Mouse (Mus musculus): ENCODE data around the gene Olfr31. TPM values are rescaled to one million over a fixed set of nuclear protein-coding genes. Genes with fewer than 3 reads are reported as not detected.

Gene Olfr31
- polyA plus RNA-seq, 1 experiment from 2014 or later = not detected

- no peak for ATAC-seq (replicated peaks; ENCODE audit: low FRiP score)
- no peaks in the 10 kb centered on the region for H3K27me3 ChIP-seq
- no peak overlapping the region for H3K27ac ChIP-seq
- H3K36me3 ChIP-seq = peaks cover 30% of the 10 kb centered on the region; the same call in 1 of the 2 replicates
- H3K9me3 ChIP-seq (replicated peaks) = peaks cover 69% of the 10 kb centered on the region
- 95% methylated on average over 20 of the region's 20 CpGs for WGBS
- peaks cover 6% of the 10 kb centered on the region; the same call in 1 of the 2 replicates for H3K4me1 ChIP-seq
- no peak overlapping the region for H3K4me3 ChIP-seq (replicated peaks)
- no peak overlapping the region for H3K9ac ChIP-seq
- no peak overlapping the region for H3K4me2 ChIP-seq
Observed at GRCm38 (mm10) chr14:14349485-14350262, 27.0 kb downstream of the Olfr31 start.

GRCm38 (mm10) chr14:14350263-14351147 lies 27.9 kb downstream of the Olfr31 start:
- Histone ChIP-seq H3K36me3 (peaks cover 30% of the 10 kb centered on the region; the same call in 1 of the 2 replicates), H3K4me2 (no peak overlapping the region), H3K4me3 (replicated peaks) (no peak overlapping the region), H3K27me3 (no peaks in the 10 kb centered on the region), H3K9me3 (replicated peaks) (peaks cover 78% of the 10 kb centered on the region), H3K9ac (no peak overlapping the region), H3K4me1 (peaks cover 6% of the 10 kb centered on the region; the same call in 1 of the 2 replicates), H3K27ac (no peak overlapping the region)
- ATAC-seq (replicated peaks; ENCODE audit: low FRiP score) = no peak
- 98% methylated on average over 28 of the region's 29 CpGs for WGBS

GRCm38 (mm10) chr14:14351148-14351455 lies 28.5 kb downstream of the Olfr31 start:
- WGBS = 97% methylated on average over 7 of the region's 7 CpGs
- H3K27me3 ChIP-seq = no peaks in the 10 kb centered on the region
- no peak overlapping the region for H3K4me2 ChIP-seq
- H3K36me3 ChIP-seq = peaks cover 30% of the 10 kb centered on the region; the same call in 1 of the 2 replicates
- H3K27ac ChIP-seq = no peak overlapping the region
- H3K4me3 ChIP-seq (replicated peaks) = no peak overlapping the region
- ATAC-seq (replicated peaks; ENCODE audit: low FRiP score) = no peak
- H3K4me1 ChIP-seq = peaks cover 6% of the 10 kb centered on the region; the same call in 1 of the 2 replicates
- peaks cover 79% of the 10 kb centered on the region for H3K9me3 ChIP-seq (replicated peaks)
- H3K9ac ChIP-seq = no peak overlapping the region

GRCm38 (mm10) chr14:14351721-14352590 lies 29.3 kb downstream of the Olfr31 start:
- Histone ChIP-seq H3K4me1 (no peaks in the 10 kb centered on the region), H3K9me3 (replicated peaks) (peaks cover 76% of the 10 kb centered on the region), H3K4me3 (replicated peaks) (no peak overlapping the region), H3K27me3 (no peaks in the 10 kb centered on the region), H3K36me3 (peaks cover 30% of the 10 kb centered on the region; the same call in 1 of the 2 replicates), H3K27ac (no peak overlapping the region), H3K4me2 (no peak overlapping the region), H3K9ac (no peak overlapping the region)
- 95% methylated on average over 9 of the region's 9 CpGs for WGBS
- ATAC-seq (replicated peaks; ENCODE audit: low FRiP score) = no peak

- H3K27me3 ChIP-seq = no peaks in the 10 kb centered on the region
- H3K36me3 ChIP-seq = peaks cover 30% of the 10 kb centered on the region; the same call in 1 of the 2 replicates
- H3K4me1 ChIP-seq = no peaks in the 10 kb centered on the region
- no peak overlapping the region for H3K4me2 ChIP-seq
- H3K9ac ChIP-seq = no peak overlapping the region
- H3K27ac ChIP-seq = no peak overlapping the region
- no peak overlapping the region for H3K4me3 ChIP-seq (replicated peaks)
- peaks cover 71% of the 10 kb centered on the region for H3K9me3 ChIP-seq (replicated peaks)
- WGBS = 86% methylated on average over 6 of the region's 6 CpGs
- no peak for ATAC-seq (replicated peaks; ENCODE audit: low FRiP score)
Observed at GRCm38 (mm10) chr14:14352606-14353005, 30.0 kb downstream of the Olfr31 start.

- no peak overlapping the region for H3K4me2 ChIP-seq
- peaks cover 28% of the 10 kb centered on the region; the same call in 1 of the 2 replicates for H3K36me3 ChIP-seq
- H3K27me3 ChIP-seq = no peaks in the 10 kb centered on the region
- no peak overlapping the region for H3K27ac ChIP-seq
- no peak overlapping the region for H3K9ac ChIP-seq
- ATAC-seq (replicated peaks; ENCODE audit: low FRiP score) = no peak
- peaks cover 65% of the 10 kb centered on the region for H3K9me3 ChIP-seq (replicated peaks)
- 96% methylated on average over 7 of the region's 7 CpGs for WGBS
- H3K4me1 ChIP-seq = no peaks in the 10 kb centered on the region
- H3K4me3 ChIP-seq (replicated peaks) = no peak overlapping the region
Observed at GRCm38 (mm10) chr14:14353081-14353732, 30.6 kb downstream of the Olfr31 start.

- Histone ChIP-seq H3K9me3 (replicated peaks) (peaks cover 58% of the 10 kb centered on the region), H3K4me3 (replicated peaks) (no peak overlapping the region), H3K4me1 (no peaks in the 10 kb centered on the region), H3K9ac (no peak overlapping the region), H3K27me3 (no peaks in the 10 kb centered on the region), H3K4me2 (no peak overlapping the region), H3K36me3 (peaks cover 21% of the 10 kb centered on the region; the same call in 1 of the 2 replicates), H3K27ac (no peak overlapping the region)
- no peak for ATAC-seq (replicated peaks; ENCODE audit: low FRiP score)
- 95% methylated on average over 8 of the region's 8 CpGs for WGBS
Observed at GRCm38 (mm10) chr14:14353740-14354510, 31.3 kb downstream of the Olfr31 start.

GRCm38 (mm10) chr14:14354511-14355359 lies 32.1 kb downstream of the Olfr31 start:
- Histone ChIP-seq H3K4me3 (replicated peaks) (no peak overlapping the region), H3K27ac (no peak overlapping the region), H3K27me3 (no peaks in the 10 kb centered on the region), H3K4me1 (no peaks in the 10 kb centered on the region), H3K36me3 (0 out of 2 replicates have a peak, but pooled peaks cover 13% of the 10 kb centered on the region), H3K9me3 (replicated peaks) (peaks cover 50% of the 10 kb centered on the region), H3K4me2 (no peak overlapping the region), H3K9ac (no peak overlapping the region)
- ATAC-seq (replicated peaks; ENCODE audit: low FRiP score) = peak; percentile 26; the same call in 1 of the 2 replicates
- WGBS = 94% methylated on average over 13 of the region's 13 CpGs

GRCm38 (mm10) chr14:14355360-14355646 lies 32.7 kb downstream of the Olfr31 start:
- no peak for ATAC-seq (replicated peaks; ENCODE audit: low FRiP score)
- H3K4me1 ChIP-seq = no peaks in the 10 kb centered on the region
- no peaks in the 10 kb centered on the region for H3K27me3 ChIP-seq
- peaks cover 44% of the 10 kb centered on the region for H3K9me3 ChIP-seq (replicated peaks)
- WGBS = 91% methylated on average over 8 of the region's 8 CpGs
- 0 out of 2 replicates have a peak, but pooled peaks cover 8% of the 10 kb centered on the region for H3K36me3 ChIP-seq
- H3K9ac ChIP-seq = no peak overlapping the region
- H3K4me3 ChIP-seq (replicated peaks) = no peak overlapping the region
- H3K4me2 ChIP-seq = no peak overlapping the region
- no peak overlapping the region for H3K27ac ChIP-seq
